Comparison of ENCODE assay signal across 8 mouse cellular contexts in genomic region chr7:19077761-19078160, GRCm38 (mm10). TPM values are rescaled to one million over a fixed set of nuclear protein-coding genes. Genes with fewer than 3 reads are reported as not detected.
DNase-seq lines count a peak whose midpoint lies in the region; ATAC-seq lines count a peak whose summit lies in the region.

No protein-coding gene starts in this region.

- H3K27ac ChIP-seq in embryonic facial prominence, embryonic 13.5 days: no peak overlapping the region
- H3K27ac ChIP-seq in hindbrain, embryonic 14.5 days: no peak overlapping the region
- no peak overlapping the region for H3K27ac ChIP-seq in stomach, embryonic 15.5 days

- DNase-seq in hindbrain, embryonic 14.5 days (ENCODE audit: low spot score): no peak
- DNase-seq in lung, postnatal 36 days: peak; percentile 67
- no peak for DNase-seq in cerebellum, adult 18-20 months

- no peaks in the 10 kb centered on the region for H3K9me3 ChIP-seq in erythroblast, embryonic 14.5 days (ENCODE audit: control insufficient read depth, low read length)
- no peaks in the 10 kb centered on the region for H3K9me3 ChIP-seq in embryonic facial prominence, embryonic 13.5 days
- H3K9me3 ChIP-seq in hindbrain, embryonic 14.5 days (ENCODE audit: control insufficient read depth, low read length): no peaks in the 10 kb centered on the region
- H3K9me3 ChIP-seq in stomach, embryonic 15.5 days: no peaks in the 10 kb centered on the region

- H3K4me3 ChIP-seq in erythroblast, embryonic 14.5 days (replicated peaks): peak overlapping the region; percentile 19
- peak overlapping the region; percentile 100 for H3K4me3 ChIP-seq in embryonic facial prominence, embryonic 13.5 days
- peak overlapping the region; percentile 94; the same call in 1 of the 2 replicates for H3K4me3 ChIP-seq in hindbrain, embryonic 14.5 days (replicated peaks; ENCODE audit: low read length)
- H3K4me3 ChIP-seq in stomach, embryonic 15.5 days (replicated peaks): peak overlapping the region; percentile 66; the same call in 1 of the 2 replicates

- ATAC-seq in erythroblast, adult 5-6 weeks (replicated peaks; ENCODE audit: low FRiP score, poor library complexity, severe bottlenecking): no peak
- no peak for ATAC-seq in embryonic facial prominence, embryonic 13.5 days (ENCODE audit: insufficient number of reproducible peaks, insufficient read depth, low FRiP score, low TSS enrichment, low read depth)
- ATAC-seq in hindbrain, embryonic 14.5 days (ENCODE audit: low FRiP score): no peak
- no peak for ATAC-seq in stomach, embryonic 15.5 days (ENCODE audit: insufficient read depth, low FRiP score, low read depth)
- no peak for ATAC-seq in frontal cortex, adult (ENCODE audit: low TSS enrichment)

- WGBS in embryonic facial prominence, embryonic 13.5 days: 68% methylated on average over 14 of the region's 14 CpGs
- WGBS in hindbrain, embryonic 14.5 days: 83% methylated on average over 14 of the region's 14 CpGs
- WGBS in stomach, embryonic 15.5 days: 70% methylated on average over 14 of the region's 14 CpGs

- H3K9ac ChIP-seq in embryonic facial prominence, embryonic 13.5 days: peak overlapping the region; percentile 99
- H3K9ac ChIP-seq in hindbrain, embryonic 14.5 days: peak overlapping the region; percentile 99; the same call in 1 of the 2 replicates
- no peak overlapping the region for H3K9ac ChIP-seq in stomach, embryonic 15.5 days

- H3K4me2 ChIP-seq in embryonic facial prominence, embryonic 13.5 days: peak overlapping the region; percentile 94
- H3K4me2 ChIP-seq in hindbrain, embryonic 14.5 days (replicated peaks): peak overlapping the region; percentile 98
- peak overlapping the region; percentile 80 for H3K4me2 ChIP-seq in stomach, embryonic 15.5 days

- H3K4me1 ChIP-seq in erythroblast, embryonic 14.5 days (ENCODE audit: control insufficient read depth): peaks cover 38% of the 10 kb centered on the region
- H3K4me1 ChIP-seq in embryonic facial prominence, embryonic 13.5 days: peaks cover 29% of the 10 kb centered on the region
- peaks cover 22% of the 10 kb centered on the region for H3K4me1 ChIP-seq in hindbrain, embryonic 14.5 days (replicated peaks; ENCODE audit: control insufficient read depth, insufficient read depth, low read length)
- H3K4me1 ChIP-seq in stomach, embryonic 15.5 days: peaks cover 34% of the 10 kb centered on the region

- peaks cover 51% of the 10 kb centered on the region for H3K36me3 ChIP-seq in erythroblast, embryonic 14.5 days (ENCODE audit: control insufficient read depth)
- peaks cover 49% of the 10 kb centered on the region for H3K36me3 ChIP-seq in embryonic facial prominence, embryonic 13.5 days
- H3K36me3 ChIP-seq in hindbrain, embryonic 14.5 days (replicated peaks; ENCODE audit: control insufficient read depth, insufficient read depth): peaks cover 49% of the 10 kb centered on the region
- peaks cover 37% of the 10 kb centered on the region for H3K36me3 ChIP-seq in stomach, embryonic 15.5 days

- H3K27me3 ChIP-seq in erythroblast, embryonic 14.5 days (ENCODE audit: control insufficient read depth): no peaks in the 10 kb centered on the region
- H3K27me3 ChIP-seq in embryonic facial prominence, embryonic 13.5 days: no peaks in the 10 kb centered on the region
- no peaks in the 10 kb centered on the region for H3K27me3 ChIP-seq in hindbrain, embryonic 14.5 days (ENCODE audit: control insufficient read depth, insufficient read depth, low read length)
- H3K27me3 ChIP-seq in stomach, embryonic 15.5 days (replicated peaks): no peaks in the 10 kb centered on the region

RNA-seq across cellular contexts. Expression of gene Dmwd, which starts 1.7 kb away (rescaled TPM):
- 8.5 and 10.2 TPM in 2 replicates for polyA plus RNA-seq in erythroblast, embryonic 14.5 days (2012)
- total RNA-seq in erythroblast, adult 5-6 weeks (2015; ENCODE audit: low replicate concordance): 1.9 and 3.1 TPM in 2 replicates
- 1.0 and 2.6 TPM in 2 replicates for total RNA-seq in erythroblast, adult 5-6 weeks (2017; ENCODE audit: low replicate concordance)
- polyA plus RNA-seq in embryonic facial prominence, embryonic 13.5 days (2015; fragmentation: Nextera tagmentation; extraction: Ambion mirVana): 16.4 and 17.6 TPM in 2 replicates
- polyA plus RNA-seq in hindbrain, embryonic 14.5 days (2014; fragmentation: Nextera tagmentation; extraction: Ambion mirVana): 32.0 and 35.0 TPM in 2 replicates
- polyA plus RNA-seq in stomach, embryonic 15.5 days (2015; fragmentation: Nextera tagmentation; extraction: Ambion mirVana): 13.7 and 15.1 TPM in 2 replicates

RNA-seq across cellular contexts. Expression of gene Dmpk, which starts 5.9 kb away (rescaled TPM):
- polyA plus RNA-seq in erythroblast, embryonic 14.5 days (2012): 6.0 TPM in 2 replicates
- total RNA-seq in erythroblast, adult 5-6 weeks (2015; ENCODE audit: low replicate concordance): 3.8 TPM in 1 of 2 replicates, not detected in the other
- total RNA-seq in erythroblast, adult 5-6 weeks (2017; ENCODE audit: low replicate concordance): 4.3 and 6.0 TPM in 2 replicates
- 13.1 and 16.8 TPM in 2 replicates for polyA plus RNA-seq in embryonic facial prominence, embryonic 13.5 days (2015; fragmentation: Nextera tagmentation; extraction: Ambion mirVana)
- 8.2 and 8.9 TPM in 2 replicates for polyA plus RNA-seq in hindbrain, embryonic 14.5 days (2014; fragmentation: Nextera tagmentation; extraction: Ambion mirVana)
- polyA plus RNA-seq in stomach, embryonic 15.5 days (2015; fragmentation: Nextera tagmentation; extraction: Ambion mirVana): 73.9 and 77.2 TPM in 2 replicates

RNA-seq across cellular contexts. Expression of gene Six5, which starts 16.6 kb away (rescaled TPM):
- polyA plus RNA-seq in erythroblast, embryonic 14.5 days (2012): 0.23 and 0.34 TPM in 2 replicates
- total RNA-seq in erythroblast, adult 5-6 weeks (2015; ENCODE audit: low replicate concordance): 0.42 TPM in 1 of 2 replicates, not detected in the other
- not detected in 2 replicates for total RNA-seq in erythroblast, adult 5-6 weeks (2017; ENCODE audit: low replicate concordance)
- polyA plus RNA-seq in embryonic facial prominence, embryonic 13.5 days (2015; fragmentation: Nextera tagmentation; extraction: Ambion mirVana): 14.7 and 15.3 TPM in 2 replicates
- polyA plus RNA-seq in hindbrain, embryonic 14.5 days (2014; fragmentation: Nextera tagmentation; extraction: Ambion mirVana): 2.3 and 2.5 TPM in 2 replicates
- polyA plus RNA-seq in stomach, embryonic 15.5 days (2015; fragmentation: Nextera tagmentation; extraction: Ambion mirVana): 10.8 and 12.1 TPM in 2 replicates

RNA-seq across cellular contexts. Expression of gene Rsph6a, which starts 23.3 kb away (rescaled TPM):
- 0.06 TPM in 1 of 2 replicates, not detected in the other for polyA plus RNA-seq in erythroblast, embryonic 14.5 days (2012)
- total RNA-seq in erythroblast, adult 5-6 weeks (2015; ENCODE audit: low replicate concordance): not detected in 2 replicates
- total RNA-seq in erythroblast, adult 5-6 weeks (2017; ENCODE audit: low replicate concordance): not detected in 2 replicates
- polyA plus RNA-seq in embryonic facial prominence, embryonic 13.5 days (2015; fragmentation: Nextera tagmentation; extraction: Ambion mirVana): not detected in 2 replicates
- 0.27 and 0.43 TPM in 2 replicates for polyA plus RNA-seq in hindbrain, embryonic 14.5 days (2014; fragmentation: Nextera tagmentation; extraction: Ambion mirVana)
- not detected in 2 replicates for polyA plus RNA-seq in stomach, embryonic 15.5 days (2015; fragmentation: Nextera tagmentation; extraction: Ambion mirVana)

RNA-seq across cellular contexts. Expression of gene Gm4969, which starts 40.4 kb away (rescaled TPM):
- 0.05 TPM in 1 of 2 replicates, not detected in the other for polyA plus RNA-seq in erythroblast, embryonic 14.5 days (2012)
- not detected in 2 replicates for total RNA-seq in erythroblast, adult 5-6 weeks (2015; ENCODE audit: low replicate concordance)
- total RNA-seq in erythroblast, adult 5-6 weeks (2017; ENCODE audit: low replicate concordance): 0.28 TPM in 1 of 2 replicates, not detected in the other
- 3.5 and 4.4 TPM in 2 replicates for polyA plus RNA-seq in embryonic facial prominence, embryonic 13.5 days (2015; fragmentation: Nextera tagmentation; extraction: Ambion mirVana)
- 6.7 and 7.7 TPM in 2 replicates for polyA plus RNA-seq in hindbrain, embryonic 14.5 days (2014; fragmentation: Nextera tagmentation; extraction: Ambion mirVana)
- polyA plus RNA-seq in stomach, embryonic 15.5 days (2015; fragmentation: Nextera tagmentation; extraction: Ambion mirVana): 2.8 and 3.2 TPM in 2 replicates

Comparison
In these comparisons a context has a peak if more than half of its experiments do, and no peak if none do; other contexts are left out.
1. H3K4me3 ChIP-seq: peak in every context shown above with its lines; median percentile 100 in embryonic facial prominence, embryonic 13.5 days; 94 in hindbrain, embryonic 14.5 days; 66 in stomach, embryonic 15.5 days; 19 in erythroblast, embryonic 14.5 days.